Mouse (Mus musculus) inflammation-experienced regulatory T-cells (primary cell): ENCODE measurements around the gene Zfp442. TPM values are rescaled to one million over a fixed set of nuclear protein-coding genes. Genes with fewer than 3 reads are reported as not detected.

Experiments used
- polyA plus RNA-seq, 2 experiments: library from polyadenylated mRNA; unstranded; fragments of 100-300 nt; shearing (Covaris generic); gene quantifications; one replicate each; pipeline ENCODE4 v1.2.1; 2017

Zfp442 gene
- polyA plus RNA-seq = 1 to 10 TPM; 8.5 to 8.9 TPM

DNA sequence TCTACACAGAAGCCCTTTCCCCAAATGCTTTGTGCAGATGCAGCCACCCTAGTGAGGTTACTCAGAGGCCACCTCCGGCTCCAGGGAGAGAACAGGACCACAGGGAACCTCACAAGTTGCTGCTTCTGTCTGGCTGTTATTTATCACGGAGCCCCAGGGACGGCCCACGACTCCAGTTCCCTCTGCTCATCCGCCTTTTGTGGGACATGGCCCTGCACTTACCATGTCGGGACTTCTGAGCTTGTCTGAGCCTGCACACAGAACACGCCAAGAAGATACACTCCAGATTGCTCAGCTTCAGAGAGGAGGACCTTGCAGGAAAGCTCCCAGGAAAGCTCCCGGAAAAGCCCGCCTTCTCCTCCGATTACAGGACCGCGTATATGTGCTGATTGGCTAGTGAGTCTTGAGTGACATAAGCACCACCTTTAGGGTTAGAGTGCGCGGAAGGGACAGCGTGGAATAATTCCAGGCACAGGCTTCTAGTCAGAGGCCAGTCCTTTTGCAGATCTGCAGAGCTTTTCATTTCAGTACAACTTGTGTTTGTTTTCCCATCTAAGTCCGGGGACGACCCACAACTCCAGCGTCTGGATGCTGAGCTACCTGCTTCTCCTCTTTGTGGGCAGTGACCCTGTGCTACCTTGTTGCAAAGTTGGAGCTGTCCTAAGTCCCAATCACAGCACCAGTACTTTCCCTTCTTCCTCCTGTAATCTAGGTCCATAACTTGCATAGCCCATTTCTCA is at the start of gene Zfp442:
Gene Zfp442 (minus strand): TSS at position 307 of the 740 bp plus-strand sequence.

DNA sequence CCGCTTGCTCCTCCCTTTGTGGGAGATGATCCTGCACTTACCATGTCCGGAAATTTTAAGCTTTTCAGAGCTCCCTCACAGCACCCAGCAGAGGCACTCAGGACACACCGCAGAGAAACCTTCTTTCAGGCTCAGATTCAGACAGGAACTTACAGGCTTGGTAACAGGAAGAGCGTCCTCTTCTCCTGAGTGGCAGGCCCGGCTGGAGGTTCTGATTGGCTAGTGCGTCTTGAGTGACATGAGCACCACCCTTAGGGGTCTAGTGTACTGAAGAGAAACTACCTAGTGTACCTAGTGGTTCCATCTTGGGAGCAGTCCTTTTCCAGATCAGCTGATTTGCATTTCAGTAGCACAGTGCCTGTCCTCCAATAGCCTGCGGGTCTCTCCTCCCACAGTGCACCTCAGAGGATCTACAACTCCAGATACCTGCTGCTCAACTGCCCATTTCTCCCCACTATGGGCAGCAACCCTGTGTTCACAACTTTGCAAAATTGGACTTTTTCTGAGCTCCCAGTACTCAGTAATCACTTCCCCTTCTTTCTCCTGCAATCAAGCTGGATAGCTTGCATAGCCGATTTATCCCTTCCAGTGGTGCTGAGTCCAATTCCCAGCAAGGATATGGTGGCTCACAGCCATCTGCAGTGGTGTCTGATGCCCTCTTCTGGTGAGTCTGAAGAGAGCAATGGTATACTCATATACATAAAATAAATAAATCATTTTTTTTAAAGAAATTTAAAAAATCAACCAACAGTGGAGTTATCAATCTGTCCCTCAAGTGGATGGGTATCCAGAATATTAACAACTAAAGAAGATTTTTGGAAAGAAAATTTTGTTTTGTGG is 33.9 kb upstream of the Zfp442 start, which contains the start of gene Zfp345:
Gene Zfp345 (minus strand): TSS at position 153 of the 840 bp plus-strand sequence.

DNA sequence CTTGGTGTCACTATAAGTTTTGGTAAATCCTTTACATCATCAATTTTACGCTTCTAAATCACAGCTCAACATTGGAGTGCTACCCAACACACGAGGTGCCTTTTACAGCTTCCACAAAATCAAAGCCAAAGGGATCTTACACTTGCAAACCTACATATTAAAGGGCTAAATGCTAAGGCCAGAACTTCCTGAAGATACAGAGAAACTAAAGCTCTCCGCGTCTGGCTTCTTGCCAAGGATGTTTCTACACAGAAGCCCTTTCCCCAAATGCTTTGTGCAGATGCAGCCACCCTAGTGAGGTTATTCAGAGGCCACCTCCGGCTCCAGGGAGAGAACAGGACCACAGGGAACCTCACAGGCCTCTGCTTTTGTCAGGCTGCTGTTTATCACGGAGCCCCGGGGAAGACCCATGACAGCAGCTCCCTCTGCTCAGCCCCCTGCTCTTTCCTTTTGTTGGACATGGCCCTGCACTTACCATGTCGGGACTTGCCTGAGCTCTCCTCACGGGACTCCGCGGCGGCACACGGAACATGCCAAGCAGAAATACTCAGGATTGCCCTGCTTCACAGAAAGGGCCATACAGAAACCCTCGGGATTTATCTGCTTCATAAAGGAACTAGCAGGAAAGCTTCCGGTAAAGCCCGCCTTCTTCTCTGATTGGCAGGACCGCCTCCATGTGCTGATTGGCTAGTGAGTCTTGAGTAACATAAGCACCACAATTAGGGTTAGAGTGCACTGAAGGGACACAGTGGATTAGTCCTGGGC is 89.0 kb downstream of the Zfp442 start, which contains the start of gene 3300002I08Rik:
Gene 3300002I08Rik (minus strand): TSS at position 653 of the 765 bp plus-strand sequence.

Other genes starting within 250 kb of the Zfp442 start
- gene Zfp937, start 233.4 kb downstream of the Zfp442 start, polyA plus RNA-seq = 10 to 100 TPM; 15.3 to 16.9 TPM
- gene Gm21994, start 195.9 kb downstream of the Zfp442 start, polyA plus RNA-seq = 10 to 100 TPM; 30.1 to 39.4 TPM
- not detected for gene Gm14124, start 194.0 kb downstream of the Zfp442 start, polyA plus RNA-seq
- gene Gm10130, start 127.8 kb downstream of the Zfp442 start, polyA plus RNA-seq = 10 to 100 TPM; 15.4 to 17.1 TPM
- 1 to 10 TPM; 6.5 to 7.5 TPM for gene 3300002I08Rik, start 88.7 kb downstream of the Zfp442 start, polyA plus RNA-seq
- gene Zfp345, start 33.6 kb upstream of the Zfp442 start, polyA plus RNA-seq = 1 to 10 TPM in 1 of 2 experiments, under 1 TPM in 1; 0.93 to 3.2 TPM
- 100 to 1,000 TPM; 197 to 344 TPM for gene Cst7, start 118.9 kb upstream of the Zfp442 start, polyA plus RNA-seq
- 10 to 100 TPM; 31.6 to 42.6 TPM for gene Apmap, start 157.1 kb upstream of the Zfp442 start, polyA plus RNA-seq
- gene Acss1, start 217.0 kb upstream of the Zfp442 start, polyA plus RNA-seq = 10 to 100 TPM; 39.3 to 62.9 TPM
- 1 to 10 TPM in 1 of 2 experiments, under 1 TPM in 1; 0.08 to 1.5 TPM for gene Vsx1, start 237.9 kb upstream of the Zfp442 start, polyA plus RNA-seq